Mouse (Mus musculus) inflammation-experienced regulatory T-cells, adult 6 months (primary cell): Measurements from ENCODE around the gene Jmy. TPM values are rescaled to one million over a fixed set of nuclear protein-coding genes. Genes with fewer than 3 reads are reported as not detected.
"Not testable (repeated sequence)": the region's sequence is repeated elsewhere in the genome, so short reads cannot be mapped to it uniquely, and the experiment has no call there.

Experiments used
- ATAC-seq: one replicate; pipeline ENCODE4 v1.8.0; 2017
- polyA plus RNA-seq, 3 experiments: library from polyadenylated mRNA; unstranded; fragments of 100-300 nt; shearing (Covaris generic); gene quantifications; one replicate each; pipeline ENCODE4 v1.2.1; 2017

The Jmy gene
- polyA plus RNA-seq: 1 to 10 TPM; 1.0 to 2.5 (median 2.0) TPM

- ATAC-seq: peak; percentile 82
Observed at GRCm38 (mm10) chr13:93499167-93499972, at the start of gene Jmy. Jmy (minus strand) TSS chr13:93499808.

GRCm38 (mm10) chr13:93547641-93548040 is 48.0 kb upstream of the Jmy start:
- no peak for ATAC-seq

GRCm38 (mm10) chr13:93546011-93546410 is 46.4 kb upstream of the Jmy start:
- peak; percentile 89 for ATAC-seq

- peak; percentile 46 for ATAC-seq
Observed at GRCm38 (mm10) chr13:93544274-93544673, 44.7 kb upstream of the Jmy start.

GRCm38 (mm10) chr13:93539311-93539710 is 39.7 kb upstream of the Jmy start:
- ATAC-seq: no peak

- no peak for ATAC-seq
Observed at GRCm38 (mm10) chr13:93518753-93519319, 19.2 kb upstream of the Jmy start.

GRCm38 (mm10) chr13:93517223-93517622 is 17.6 kb upstream of the Jmy start:
- no peak for ATAC-seq

- no peak for ATAC-seq
Observed at GRCm38 (mm10) chr13:93514000-93514795, 14.6 kb upstream of the Jmy start.

- no peak for ATAC-seq
Observed at GRCm38 (mm10) chr13:93510447-93511180, 11.0 kb upstream of the Jmy start.

- ATAC-seq: not testable (repeated sequence)
Observed at GRCm38 (mm10) chr13:93506920-93507319, 7.3 kb upstream of the Jmy start.

- ATAC-seq: no peak
Observed at GRCm38 (mm10) chr13:93501724-93502123, 2.1 kb upstream of the Jmy start.

GRCm38 (mm10) chr13:93499973-93500633 is 495 bp upstream of the Jmy start:
- no peak for ATAC-seq

GRCm38 (mm10) chr13:93498211-93499166 is 1.1 kb downstream of the Jmy start:
- peak; percentile 13 for ATAC-seq

- no peak for ATAC-seq
Observed at GRCm38 (mm10) chr13:93496977-93497376, 2.6 kb downstream of the Jmy start.

GRCm38 (mm10) chr13:93488510-93488909 is 11.1 kb downstream of the Jmy start:
- no peak for ATAC-seq

- no peak for ATAC-seq
Observed at GRCm38 (mm10) chr13:93487734-93488133, 11.9 kb downstream of the Jmy start.

- ATAC-seq: no peak
Observed at GRCm38 (mm10) chr13:93484276-93484675, 15.3 kb downstream of the Jmy start.

- no peak for ATAC-seq
Observed at GRCm38 (mm10) chr13:93481110-93481509, 18.5 kb downstream of the Jmy start.

GRCm38 (mm10) chr13:93478344-93478743 is 21.3 kb downstream of the Jmy start:
- ATAC-seq: no peak

- no peak for ATAC-seq
Observed at GRCm38 (mm10) chr13:93468355-93468754, 31.3 kb downstream of the Jmy start.

- ATAC-seq: no peak
Observed at GRCm38 (mm10) chr13:93459566-93459965, 40.0 kb downstream of the Jmy start.
